Mouse (Mus musculus): Measurements from ENCODE around the gene Lyrm7.

The Lyrm7 gene

DNA sequence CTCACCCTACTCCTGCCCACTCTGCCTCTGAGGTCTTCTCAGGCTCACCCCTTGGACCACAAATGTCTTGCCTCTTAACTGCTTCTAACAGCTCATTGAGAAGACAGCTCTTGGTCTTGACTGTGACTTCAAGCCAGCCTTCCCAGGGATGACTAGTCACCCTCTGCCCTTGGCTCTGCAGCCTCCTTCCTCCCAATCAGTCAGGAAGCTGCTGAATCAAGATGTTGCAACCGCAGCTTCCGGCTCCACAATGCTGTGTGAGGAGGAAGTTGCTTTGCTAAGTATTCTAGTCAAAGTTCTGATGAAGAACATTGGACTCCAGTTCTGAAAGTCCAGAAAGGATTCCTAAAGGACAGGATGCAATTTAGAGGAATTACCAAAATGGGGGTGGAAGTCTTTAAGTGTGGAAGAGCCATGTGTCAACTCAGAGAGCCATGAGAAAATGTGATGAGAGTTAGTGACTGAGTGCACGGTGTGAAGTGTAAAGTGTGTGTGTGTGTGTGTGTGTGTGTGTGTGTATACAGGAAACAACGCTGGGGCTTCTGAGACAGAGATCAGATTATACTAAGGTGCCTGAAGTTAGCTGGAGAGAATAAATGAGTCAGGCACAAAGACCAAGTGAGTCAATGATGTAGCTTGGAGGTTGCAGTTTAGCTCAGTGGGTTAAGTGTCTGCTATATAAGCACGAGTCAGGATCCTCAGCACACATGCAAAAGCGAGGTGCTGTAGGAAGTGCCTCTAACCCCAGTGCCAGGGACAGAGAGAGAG is 58.7 kb downstream of the Lyrm7 start:
- peak; percentile 29 for DNase-seq (ENCODE audit: low spot score)

DNA sequence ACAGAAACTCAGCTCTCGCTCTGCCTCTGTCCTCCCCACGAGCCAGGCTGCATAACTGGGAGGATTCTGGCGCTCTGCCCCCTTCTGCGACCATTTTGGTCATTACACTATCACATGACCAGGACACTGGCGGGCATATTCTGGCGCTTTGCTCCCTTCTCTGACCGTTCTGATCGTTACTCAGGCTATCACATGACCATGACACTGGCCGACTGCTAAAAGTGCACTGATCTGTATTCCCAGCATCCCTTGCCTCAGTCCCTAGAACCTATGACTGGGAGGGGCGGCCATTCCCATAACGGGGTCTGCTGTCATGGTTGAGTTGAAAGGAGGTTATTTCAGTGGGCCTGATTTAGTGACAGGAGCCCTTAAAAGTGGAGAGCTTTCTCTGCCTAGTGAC is 64.2 kb downstream of the Lyrm7 start:
- no peak for DNase-seq (ENCODE audit: low spot score)

- no peak for DNase-seq (ENCODE audit: low spot score)
Observed at GRCm38 (mm10) chr11:54794678-54795077, 66.0 kb downstream of the Lyrm7 start.

DNA sequence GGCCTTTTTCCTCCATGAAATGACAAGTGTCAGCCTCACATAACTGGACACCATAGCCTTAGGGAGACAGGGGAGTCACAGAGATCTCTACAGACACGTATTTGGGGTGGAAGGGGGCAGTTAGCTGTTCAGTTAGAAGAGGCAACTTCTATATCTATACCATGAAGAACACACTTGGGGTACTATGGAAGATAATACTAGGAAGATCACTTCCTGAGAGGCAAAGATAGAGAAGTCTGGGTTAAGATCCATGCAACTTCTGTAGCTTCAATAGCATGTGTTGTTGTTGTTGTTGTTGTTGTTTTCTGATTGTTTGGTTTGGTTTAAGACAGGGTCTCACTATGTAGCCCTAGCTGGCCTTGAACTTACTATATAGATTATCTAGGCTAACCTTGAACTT is 67.5 kb downstream of the Lyrm7 start:
- no peak for DNase-seq (ENCODE audit: low spot score)

- DNase-seq (ENCODE audit: low spot score): no peak
Observed at GRCm38 (mm10) chr11:54791458-54791857, 69.3 kb downstream of the Lyrm7 start.

- peak; percentile 96 for DNase-seq (ENCODE audit: low spot score)
Observed at GRCm38 (mm10) chr11:54787488-54788474, 72.9 kb downstream of the Lyrm7 start, which contains the start of gene Cdc42se2. Gene Cdc42se2, minus strand, starts transcription at chr11:54787675.

GRCm38 (mm10) chr11:54786858-54787487 is 73.7 kb downstream of the Lyrm7 start:
- peak; percentile 48 for DNase-seq (ENCODE audit: low spot score)

DNA sequence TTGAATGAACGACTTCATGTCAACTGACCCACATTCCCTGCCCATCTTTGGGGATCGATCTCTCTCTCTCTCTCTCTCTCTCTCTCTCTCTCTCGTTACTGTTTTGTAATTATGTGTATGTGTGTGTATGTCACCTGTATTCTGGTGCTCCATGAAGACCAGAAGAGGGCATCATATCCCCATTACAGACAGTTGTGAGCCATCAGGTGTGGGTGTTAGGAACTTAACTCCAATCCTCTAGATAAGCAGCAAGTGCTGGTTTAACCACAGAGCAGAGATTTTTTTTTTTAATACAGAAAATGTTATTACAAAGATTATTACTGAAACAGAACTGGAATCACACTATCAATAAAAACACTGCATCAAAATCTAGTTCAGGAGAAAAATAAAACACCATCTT is 75.2 kb downstream of the Lyrm7 start:
- DNase-seq (ENCODE audit: low spot score): no peak

GRCm38 (mm10) chr11:54784436-54784835 is 76.3 kb downstream of the Lyrm7 start:
- no peak for DNase-seq (ENCODE audit: low spot score)

DNA sequence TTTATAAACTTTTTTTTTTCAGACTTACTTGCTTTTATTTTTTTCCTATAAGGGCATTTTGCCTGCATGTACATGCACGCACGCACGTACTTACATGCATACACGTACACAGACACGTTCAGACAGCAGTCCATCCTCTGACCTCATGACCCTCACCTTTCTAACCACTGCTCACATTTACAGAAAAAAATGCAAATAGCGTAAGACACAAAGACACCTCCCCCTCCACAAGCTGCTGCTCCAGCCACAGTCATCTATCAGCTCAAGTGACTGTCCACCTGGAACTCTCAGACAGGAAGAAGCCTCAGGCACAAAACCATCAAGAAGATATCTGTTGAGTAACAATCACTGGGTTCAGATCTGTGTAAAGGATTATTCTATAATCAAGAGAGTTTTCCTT is 78.5 kb downstream of the Lyrm7 start:
- no peak for DNase-seq (ENCODE audit: low spot score)

- DNase-seq (ENCODE audit: low spot score): no peak
Observed at GRCm38 (mm10) chr11:54779946-54780345, 80.8 kb downstream of the Lyrm7 start.

GRCm38 (mm10) chr11:54778131-54778844 is 82.4 kb downstream of the Lyrm7 start:
- no peak for DNase-seq (ENCODE audit: low spot score)

DNA sequence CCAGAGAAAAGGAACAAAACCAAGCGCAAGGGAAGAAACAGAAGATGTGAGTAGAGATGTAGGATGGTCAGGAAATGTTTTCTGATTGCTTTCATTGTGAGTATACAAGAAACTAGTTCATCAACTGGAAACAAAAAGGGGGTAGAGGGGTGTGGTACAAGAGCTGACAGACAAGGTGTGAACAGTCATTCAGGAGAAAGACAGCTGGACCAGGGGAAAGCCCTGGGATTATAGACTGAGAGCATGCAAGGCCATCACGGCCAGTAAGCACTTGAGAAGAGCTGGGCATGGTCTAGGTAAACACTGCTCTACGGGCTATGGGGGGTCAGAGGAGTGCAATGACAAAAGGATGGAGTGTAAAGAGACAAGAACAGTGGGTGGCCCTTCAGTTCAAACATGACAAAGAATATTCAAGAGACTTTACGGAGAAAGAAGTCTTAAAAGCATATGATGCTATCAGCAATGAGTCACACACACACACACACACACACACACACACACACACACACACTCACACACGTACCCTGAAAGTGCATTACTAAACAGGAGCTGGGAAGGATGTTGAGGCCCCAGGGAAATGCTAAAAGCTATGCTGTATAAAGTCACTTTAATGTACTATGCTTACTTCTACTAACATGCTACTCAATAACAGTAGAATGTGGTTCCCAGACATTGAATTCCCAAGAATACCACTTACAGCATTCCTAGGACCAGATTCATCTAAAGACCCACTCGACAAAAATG is 83.2 kb downstream of the Lyrm7 start:
- no peak for DNase-seq (ENCODE audit: low spot score)
